Mouse (Mus musculus) embryonic facial prominence, embryonic 15.5 days (tissue): ENCODE measurements around the gene Tmem198b. TPM values are rescaled to one million over a fixed set of nuclear protein-coding genes. Genes with fewer than 3 reads are reported as not detected.

ENCODE experiments used
- ATAC-seq: fragments of 200-750 bp; cut with Nextera tagmentation; 2 replicates; pipeline ENCODE4 v1.8.0; 2017; ENCODE audit warnings: low read depth, moderate TSS enrichment; ENCODE audit not compliant: insufficient number of reproducible peaks, low FRiP score, low TSS enrichment
- H3K27ac ChIP-seq: fragments of 300-500 bp; sonication (generic); replicated peaks from 2 replicates; pipeline ENCODE4 v1.5.1; 2015; ENCODE audit warnings: mild to moderate bottlenecking, inconsistent platforms
- H3K27me3 ChIP-seq: fragments of 300-500 bp; sonication (generic); 2 replicates; pipeline ENCODE4 v1.6.1; 2015; ENCODE audit warnings: inconsistent platforms
- H3K36me3 ChIP-seq: fragments of 300-500 bp; sonication (generic); 2 replicates; pipeline ENCODE4 v1.6.1; 2015; ENCODE audit warnings: mild to moderate bottlenecking, inconsistent platforms
- H3K4me1 ChIP-seq: fragments of 300-500 bp; sonication (generic); 2 replicates; pipeline ENCODE4 v1.6.1; 2015; ENCODE audit warnings: inconsistent platforms
- H3K4me2 ChIP-seq: fragments of 300-500 bp; sonication (generic); replicated peaks from 2 replicates; pipeline ENCODE4 v1.6.1; 2015; ENCODE audit warnings: mild to moderate bottlenecking, inconsistent platforms
- H3K4me3 ChIP-seq: fragments of 300-500 bp; sonication (generic); replicated peaks from 2 replicates; pipeline ENCODE4 v1.5.1; 2015; ENCODE audit warnings: mild to moderate bottlenecking, inconsistent platforms
- H3K9ac ChIP-seq: fragments of 300-500 bp; sonication (generic); 2 replicates; pipeline ENCODE4 v1.6.1; 2015; ENCODE audit warnings: inconsistent platforms
- H3K9me3 ChIP-seq: fragments of 300-500 bp; sonication (generic); replicated peaks from 2 replicates; pipeline ENCODE4 v1.6.1; 2016; ENCODE audit warnings: inconsistent platforms
- WGBS: fragments of 180-500 bp; shearing (Covaris S2); methylation state at CpG from one replicate; pipeline ENCODE4 v1.1.7; 2015; 5-methylcytosine and 5-hydroxymethylcytosine counted together
- polyA plus RNA-seq: library from polyadenylated mRNA; unstranded; fragments of >200 nt; fragmentation: Nextera tagmentation; extraction: Ambion mirVana; gene quantifications from 2 replicates; pipeline ENCODE4 v1.2.1, GENCODE M21; 2015

Tmem198b gene
- polyA plus RNA-seq, 1 experiment from 2014 or later: 28.1 TPM

DNA sequence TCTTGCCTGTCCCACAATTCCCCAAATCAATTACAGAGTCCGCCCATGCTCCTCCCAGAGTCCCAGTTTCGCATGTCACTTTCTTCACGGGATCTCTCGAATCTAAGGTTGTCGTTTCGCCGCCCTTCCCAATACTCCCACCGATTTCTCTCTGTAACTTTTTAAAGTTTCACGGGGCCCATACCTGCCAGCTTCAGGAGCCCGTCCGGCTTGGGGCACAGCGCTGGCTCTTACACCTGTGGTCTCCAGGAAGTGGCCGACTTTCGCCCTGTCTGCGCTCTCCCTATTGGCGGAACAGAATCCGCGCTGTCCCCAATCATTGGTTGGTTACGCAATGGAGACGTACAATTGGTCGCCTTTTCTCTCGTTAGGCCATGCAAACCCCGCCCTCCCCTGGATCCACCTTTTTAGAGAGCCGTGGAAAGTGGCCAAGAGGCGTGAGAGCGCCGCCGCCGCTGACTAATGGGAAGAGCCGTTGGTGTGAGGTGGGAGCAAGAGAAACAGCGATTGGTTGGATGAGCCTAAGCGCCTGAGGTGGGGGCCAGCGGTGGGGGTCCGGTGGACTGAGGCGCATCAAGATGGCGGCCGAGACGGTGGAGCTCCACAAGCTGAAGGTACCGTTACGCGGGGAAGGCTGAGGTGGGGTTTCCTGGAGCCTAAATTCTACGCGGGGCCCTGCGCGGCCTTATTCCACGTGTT, 17.3 kb upstream of the Tmem198b start, which contains the start of gene Ormdl2:
Gene Ormdl2, minus strand, starts transcription at position 288 of the 699 bp plus-strand sequence.
- peak; percentile 99 for ATAC-seq
- Histone ChIP-seq H3K4me3 (peak within 1 kb of the TSS; percentile 61), H3K36me3 (peaks cover 37% of the 10 kb centered on the region), H3K27me3 (no peaks in the 10 kb centered on the region), H3K9me3 (no peaks in the 10 kb centered on the region), H3K9ac (peak within 1 kb of the TSS; percentile 47), H3K4me1 (peaks cover 14% of the 10 kb centered on the region), H3K4me2 (peak within 1 kb of the TSS; percentile 80), H3K27ac (peak within 1 kb of the TSS; percentile 58)
- WGBS: under 1% methylated on average over 46 of the region's 46 CpGs

DNA sequence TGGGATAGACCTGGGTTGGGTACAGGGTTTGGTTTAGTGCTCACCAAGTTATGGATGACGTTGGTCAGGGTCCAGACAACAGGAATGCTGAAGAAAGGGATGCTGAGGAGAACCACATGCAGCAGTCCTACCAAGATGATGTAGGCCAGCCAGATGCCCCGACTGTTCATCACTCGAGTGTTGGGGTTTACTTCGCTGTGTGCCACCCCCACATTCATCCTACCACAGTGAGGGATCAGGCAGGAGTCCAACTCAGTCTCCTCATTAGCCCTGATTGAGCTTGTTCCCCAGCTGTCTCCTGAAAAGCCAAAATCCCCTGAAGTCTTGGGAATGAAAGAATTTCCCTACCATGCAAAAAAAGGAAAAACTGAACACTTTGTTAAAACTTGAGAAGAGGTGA, 16.0 kb upstream of the Tmem198b start:
- H3K9ac ChIP-seq: no peak overlapping the region
- H3K27ac ChIP-seq: no peak overlapping the region
- peaks cover 14% of the 10 kb centered on the region for H3K4me1 ChIP-seq
- no peaks in the 10 kb centered on the region for H3K9me3 ChIP-seq
- WGBS: 85% methylated on average over 4 of the region's 4 CpGs
- no peak for ATAC-seq
- no peak overlapping the region for H3K4me2 ChIP-seq
- no peaks in the 10 kb centered on the region for H3K27me3 ChIP-seq
- H3K36me3 ChIP-seq: peaks cover 47% of the 10 kb centered on the region
- 0 out of 2 replicates have a peak overlapping the region, but pooled peaks have one; percentile 61 for H3K4me3 ChIP-seq

DNA sequence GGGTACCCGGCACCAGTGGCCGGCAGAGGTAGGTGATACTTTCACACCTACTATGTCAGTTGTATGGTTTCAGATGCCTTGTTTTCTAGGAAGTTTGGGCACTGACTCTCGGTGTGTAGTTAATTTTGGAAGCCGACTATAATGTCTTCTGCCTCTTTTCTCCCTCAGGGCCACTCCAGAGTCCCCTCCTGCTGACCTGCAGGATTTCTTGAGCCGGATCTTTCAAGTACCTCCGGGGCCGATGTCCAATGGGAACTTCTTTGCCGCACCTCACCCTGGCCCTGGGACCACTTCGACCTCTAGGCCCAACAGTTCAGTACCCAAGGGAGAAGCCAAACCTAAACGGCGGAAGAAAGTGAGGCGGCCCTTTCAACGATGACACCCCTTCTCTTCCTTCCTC, 12.9 kb upstream of the Tmem198b start, which contains the start of gene Sarnp:
Gene Sarnp, plus strand, starts transcription at position 301 of the 400 bp plus-strand sequence.
- Histone ChIP-seq H3K9ac (no peak within 1 kb of the TSS), H3K36me3 (peaks cover 64% of the 10 kb centered on the region), H3K27me3 (no peaks in the 10 kb centered on the region), H3K4me2 (no peak within 1 kb of the TSS), H3K4me3 (no peak within 1 kb of the TSS), H3K27ac (no peak within 1 kb of the TSS), H3K9me3 (no peaks in the 10 kb centered on the region), H3K4me1 (peaks cover 5% of the 10 kb centered on the region; the same call in 1 of the 2 replicates)
- no peak for ATAC-seq
- WGBS: 87% methylated on average over 13 of the region's 13 CpGs

DNA sequence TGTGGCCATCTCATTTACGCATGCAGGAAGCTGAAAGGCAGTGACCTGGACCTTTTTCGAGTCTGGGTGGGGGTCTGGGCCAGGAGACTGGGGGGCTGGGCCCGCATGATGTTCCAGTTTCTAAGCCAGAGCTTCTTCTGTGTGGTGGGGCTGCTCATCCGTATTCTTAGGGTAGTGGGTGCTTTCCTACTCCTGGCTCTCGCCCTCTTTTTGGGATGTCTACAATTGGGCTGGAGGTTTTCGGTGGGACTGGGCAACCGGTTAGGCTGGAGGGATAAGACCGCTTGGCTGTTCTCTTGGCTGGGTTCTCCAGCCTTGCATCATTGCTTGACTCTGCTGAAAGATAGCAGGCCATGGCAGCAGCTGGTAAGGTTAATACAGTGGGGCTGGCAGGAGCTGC, 2.8 kb upstream of the Tmem198b start:
- Histone ChIP-seq H3K4me2 (peak overlapping the region; percentile 74), H3K4me1 (peaks cover 54% of the 10 kb centered on the region), H3K9me3 (no peaks in the 10 kb centered on the region), H3K27ac (no peak overlapping the region), H3K9ac (no peak overlapping the region), H3K36me3 (peaks cover 20% of the 10 kb centered on the region), H3K4me3 (peak overlapping the region; percentile 88), H3K27me3 (no peaks in the 10 kb centered on the region)
- no peak for ATAC-seq
- 90% methylated on average over 8 of the region's 8 CpGs for WGBS

DNA sequence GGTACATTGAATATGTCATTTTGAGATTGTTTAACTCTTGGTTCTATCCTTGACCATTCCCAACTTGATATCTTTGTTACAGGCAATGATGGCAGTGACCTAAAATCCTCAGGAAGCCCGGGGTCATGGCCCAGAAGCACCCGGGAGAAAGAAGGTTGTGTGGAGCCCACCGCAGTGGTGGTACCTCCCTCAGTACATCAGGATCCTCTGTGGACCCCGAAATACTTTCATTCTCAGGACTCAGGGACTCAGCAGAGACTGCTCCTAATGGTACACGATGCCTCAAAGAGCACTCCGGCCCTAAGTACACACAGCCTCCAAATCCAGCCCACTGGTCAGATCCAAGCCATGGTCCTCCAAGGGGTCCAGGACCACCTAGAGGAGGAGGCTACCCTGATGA, 1.9 kb upstream of the Tmem198b start:
- no peak for ATAC-seq
- peak overlapping the region; percentile 74 for H3K4me2 ChIP-seq
- H3K27me3 ChIP-seq: no peaks in the 10 kb centered on the region
- H3K4me3 ChIP-seq: peak overlapping the region; percentile 88
- H3K9ac ChIP-seq: peak overlapping the region; percentile 53
- H3K4me1 ChIP-seq: peaks cover 54% of the 10 kb centered on the region
- H3K27ac ChIP-seq: peak overlapping the region; percentile 100
- 56% methylated on average over 6 of the region's 6 CpGs for WGBS
- no peaks in the 10 kb centered on the region for H3K9me3 ChIP-seq
- H3K36me3 ChIP-seq: peaks cover 23% of the 10 kb centered on the region

DNA sequence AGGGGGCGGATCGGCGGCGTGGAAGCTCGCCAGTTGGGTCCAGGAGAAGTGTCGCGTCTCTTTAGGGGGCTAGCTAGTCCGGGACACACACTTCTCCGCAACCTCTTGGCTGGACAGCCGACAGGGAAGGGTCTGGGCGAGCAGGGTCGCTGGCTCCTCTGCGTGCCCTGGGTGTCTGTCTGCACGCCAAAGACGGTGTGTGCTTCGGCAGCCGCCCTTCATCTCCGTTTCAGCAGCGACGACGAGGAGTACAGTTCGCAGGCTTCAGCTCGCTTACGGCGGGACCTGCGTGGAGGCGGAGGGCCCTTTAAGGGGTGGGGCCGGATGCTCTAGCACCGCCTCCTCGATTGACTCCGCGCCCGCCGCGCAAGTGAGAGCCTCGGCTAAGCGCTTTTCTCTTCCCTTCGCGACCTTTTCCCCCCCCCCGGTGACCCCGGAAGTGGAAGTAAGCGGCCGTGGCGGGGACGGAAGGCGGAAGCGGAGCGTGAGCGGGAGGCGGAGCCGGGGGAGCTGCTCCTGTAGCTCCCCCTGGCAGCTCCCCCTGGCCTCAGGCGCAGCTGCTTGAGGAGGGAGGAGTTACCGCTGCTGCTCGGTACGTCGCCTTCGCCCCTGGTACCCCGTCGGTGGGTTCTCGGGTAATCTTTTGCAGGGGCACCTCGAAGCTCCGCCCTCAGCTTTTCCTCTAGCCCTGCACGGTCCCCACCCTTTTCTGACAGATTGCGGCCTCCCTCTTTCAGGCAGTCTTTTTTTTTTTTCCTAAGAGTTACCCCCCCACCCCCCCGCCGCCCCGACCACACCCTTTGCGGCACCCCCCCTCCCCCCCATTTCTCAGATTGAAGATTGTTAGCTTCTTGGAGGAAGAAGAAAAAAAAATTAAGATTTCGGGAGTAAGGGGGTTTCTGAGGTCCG, 1.2 kb upstream of the Tmem198b start:
- Histone ChIP-seq H3K4me3 (peak overlapping the region; percentile 88), H3K36me3 (peaks cover 31% of the 10 kb centered on the region), H3K9me3 (no peaks in the 10 kb centered on the region), H3K9ac (peak overlapping the region; percentile 72), H3K4me2 (peak overlapping the region; percentile 74), H3K4me1 (peaks cover 54% of the 10 kb centered on the region), H3K27me3 (no peaks in the 10 kb centered on the region), H3K27ac (peak overlapping the region; percentile 100)
- peak; percentile 93 for ATAC-seq
- under 1% methylated on average over 68 of the region's 70 CpGs for WGBS

DNA sequence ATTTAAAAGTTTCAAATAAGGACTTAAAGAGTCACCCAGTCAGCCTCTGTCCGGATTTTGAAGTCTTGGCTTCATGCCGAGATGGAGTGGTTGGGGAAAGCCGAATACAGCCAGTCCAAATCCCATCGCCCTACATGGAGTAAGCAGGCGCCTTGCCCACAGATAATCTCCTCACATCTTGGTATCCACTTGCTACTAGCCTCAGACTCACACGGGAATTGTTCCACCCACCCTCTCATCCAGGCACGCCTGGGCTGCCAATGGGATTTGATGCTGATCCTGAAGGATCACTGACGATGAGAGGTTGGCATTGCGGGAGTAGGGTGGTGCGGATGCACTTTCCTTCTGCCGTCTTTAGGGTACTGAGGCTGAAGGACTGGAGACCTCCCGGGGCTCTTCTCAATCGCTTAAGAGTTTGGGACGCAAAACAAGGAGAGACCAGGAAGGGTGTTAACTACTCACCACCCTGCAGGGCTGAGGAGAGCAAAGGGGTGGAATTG, 349 bp downstream of the Tmem198b start, which contains the start of gene Dnajc14:
Gene Dnajc14, plus strand, starts transcription at position 292 of the 500 bp plus-strand sequence.
- Histone ChIP-seq H3K4me2 (peak within 1 kb of the TSS; percentile 74), H3K27ac (peak within 1 kb of the TSS; percentile 100), H3K4me3 (peak within 1 kb of the TSS; percentile 88), H3K9ac (peak within 1 kb of the TSS; percentile 72), H3K9me3 (no peaks in the 10 kb centered on the region), H3K36me3 (peaks cover 30% of the 10 kb centered on the region), H3K27me3 (no peaks in the 10 kb centered on the region), H3K4me1 (peaks cover 45% of the 10 kb centered on the region)
- WGBS: under 1% methylated on average over 14 of the region's 14 CpGs
- ATAC-seq: peak; percentile 6

DNA sequence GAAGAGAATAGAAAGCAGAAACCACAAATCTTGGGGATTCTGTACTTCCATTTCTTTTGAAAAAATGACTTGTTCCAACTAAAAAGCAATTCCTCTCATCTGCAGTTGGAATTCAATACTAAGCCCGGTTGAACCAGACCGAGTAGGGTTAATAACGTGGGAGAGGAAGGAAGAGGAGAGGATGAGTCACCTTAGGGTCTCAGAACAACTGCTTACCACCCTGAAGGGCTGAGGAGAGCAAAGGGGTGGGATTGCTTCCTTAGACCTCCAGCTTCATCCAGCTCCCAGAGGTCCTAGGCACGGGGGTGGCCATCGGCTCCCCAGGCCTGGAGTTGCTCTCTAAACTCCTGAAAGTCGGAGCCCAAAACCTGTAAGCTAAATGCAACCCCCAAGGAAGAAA, 809 bp downstream of the Tmem198b start:
- ATAC-seq: no peak
- Histone ChIP-seq H3K9ac (peak overlapping the region; percentile 68), H3K4me1 (peaks cover 40% of the 10 kb centered on the region), H3K4me2 (peak overlapping the region; percentile 74), H3K27ac (peak overlapping the region; percentile 100), H3K36me3 (peaks cover 34% of the 10 kb centered on the region), H3K9me3 (no peaks in the 10 kb centered on the region), H3K27me3 (no peaks in the 10 kb centered on the region), H3K4me3 (peak overlapping the region; percentile 88)
- WGBS: 3% methylated on average over 6 of the region's 6 CpGs

DNA sequence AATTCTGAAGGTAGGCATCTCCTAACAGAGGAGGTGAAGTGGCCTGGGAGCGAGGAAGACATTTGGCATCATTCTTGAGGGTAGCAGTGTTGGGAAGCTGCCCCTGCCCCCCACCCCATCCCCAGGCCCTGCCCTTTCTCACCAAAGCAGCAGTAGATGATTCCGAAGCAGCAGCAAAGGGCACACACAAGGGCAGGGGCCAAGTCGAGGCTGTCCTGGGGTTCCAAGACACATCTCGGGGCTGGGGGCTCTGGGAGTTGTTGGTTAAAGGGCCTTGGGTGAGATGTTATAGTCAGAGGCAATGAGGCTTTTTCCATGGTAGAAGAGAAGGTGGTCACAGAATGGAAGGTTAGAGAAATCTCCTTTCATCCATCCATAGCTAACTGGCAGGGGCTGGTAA, 1.2 kb downstream of the Tmem198b start:
- no peak overlapping the region for H3K9ac ChIP-seq
- 0 out of 2 replicates have a peak overlapping the region, but pooled peaks have one; percentile 100 for H3K27ac ChIP-seq
- WGBS: 50% methylated on average over 4 of the region's 4 CpGs
- ATAC-seq: no peak
- H3K4me3 ChIP-seq: peak overlapping the region; percentile 88
- no peaks in the 10 kb centered on the region for H3K27me3 ChIP-seq
- H3K4me1 ChIP-seq: peaks cover 36% of the 10 kb centered on the region
- peak overlapping the region; percentile 74 for H3K4me2 ChIP-seq
- peaks cover 31% of the 10 kb centered on the region for H3K36me3 ChIP-seq
- no peaks in the 10 kb centered on the region for H3K9me3 ChIP-seq

DNA sequence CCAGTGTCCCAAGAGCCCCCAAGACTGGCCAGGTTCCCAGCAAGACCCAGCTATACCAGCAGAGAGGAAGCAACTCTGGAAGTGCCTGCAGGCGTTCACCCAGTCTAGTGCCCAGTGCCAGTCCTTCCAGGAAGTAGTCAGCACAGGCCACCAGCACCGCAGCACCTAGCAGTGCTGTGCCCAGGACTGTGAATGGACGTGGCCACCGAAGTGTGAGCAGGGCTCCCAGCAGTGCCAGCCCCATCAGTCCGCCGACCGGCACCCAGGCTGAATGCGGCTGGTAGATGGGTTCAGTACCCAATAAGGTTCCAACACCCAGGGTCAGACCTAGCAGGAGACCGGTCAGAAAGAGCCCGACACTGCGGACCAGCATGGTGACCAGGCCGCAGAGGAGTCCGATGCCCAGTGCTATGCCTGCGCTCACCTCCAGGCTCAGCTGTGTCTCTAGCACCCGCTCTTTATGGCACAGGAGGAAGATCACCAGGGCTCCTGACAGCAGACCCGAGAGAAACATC, 2.1 kb downstream of the Tmem198b start:
- Histone ChIP-seq H3K36me3 (peaks cover 26% of the 10 kb centered on the region), H3K4me1 (peaks cover 27% of the 10 kb centered on the region), H3K27ac (no peak overlapping the region), H3K4me2 (peak overlapping the region; percentile 74; the same call in 1 of the 2 replicates), H3K9ac (no peak overlapping the region), H3K4me3 (no peak overlapping the region), H3K27me3 (no peaks in the 10 kb centered on the region), H3K9me3 (no peaks in the 10 kb centered on the region)
- 89% methylated on average over 16 of the region's 16 CpGs for WGBS
- ATAC-seq: no peak

DNA sequence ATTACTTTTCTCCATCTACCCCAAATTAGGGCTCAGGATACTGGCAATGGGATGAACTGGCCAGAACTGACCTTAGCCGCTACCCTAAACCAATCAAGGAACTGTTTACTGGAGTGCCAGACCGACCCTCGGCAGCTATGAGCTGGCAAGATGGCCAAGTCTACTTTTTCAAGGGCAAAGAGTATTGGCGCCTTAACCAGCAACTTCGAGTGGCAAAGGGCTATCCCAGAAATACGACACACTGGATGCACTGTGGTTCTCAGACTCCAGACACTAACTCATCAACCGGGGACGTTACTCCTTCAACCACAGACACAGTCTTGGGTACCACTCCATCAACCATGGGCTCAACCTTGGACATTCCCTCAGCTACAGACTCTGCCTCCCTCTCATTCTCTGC, 5.5 kb downstream of the Tmem198b start:
- no peak overlapping the region for H3K9ac ChIP-seq
- no peaks in the 10 kb centered on the region for H3K27me3 ChIP-seq
- no peak overlapping the region for H3K4me3 ChIP-seq
- H3K4me2 ChIP-seq: no peak overlapping the region
- WGBS: 92% methylated on average over 8 of the region's 8 CpGs
- ATAC-seq: no peak
- H3K36me3 ChIP-seq: peaks cover 24% of the 10 kb centered on the region
- no peaks in the 10 kb centered on the region for H3K9me3 ChIP-seq
- no peak overlapping the region for H3K27ac ChIP-seq
- peaks cover 14% of the 10 kb centered on the region for H3K4me1 ChIP-seq
